Mouse (Mus musculus): ENCODE data around the gene Wdr82. TPM values are rescaled to one million over a fixed set of nuclear protein-coding genes. Genes with fewer than 3 reads are reported as not detected.
"Not testable (repeated sequence)": the region's sequence is repeated elsewhere in the genome, so short reads cannot be mapped to it uniquely, and the experiment has no call there.

Wdr82 gene
- polyA plus RNA-seq, 1 experiment from 2014 or later, result 16.0 TPM

DNA sequence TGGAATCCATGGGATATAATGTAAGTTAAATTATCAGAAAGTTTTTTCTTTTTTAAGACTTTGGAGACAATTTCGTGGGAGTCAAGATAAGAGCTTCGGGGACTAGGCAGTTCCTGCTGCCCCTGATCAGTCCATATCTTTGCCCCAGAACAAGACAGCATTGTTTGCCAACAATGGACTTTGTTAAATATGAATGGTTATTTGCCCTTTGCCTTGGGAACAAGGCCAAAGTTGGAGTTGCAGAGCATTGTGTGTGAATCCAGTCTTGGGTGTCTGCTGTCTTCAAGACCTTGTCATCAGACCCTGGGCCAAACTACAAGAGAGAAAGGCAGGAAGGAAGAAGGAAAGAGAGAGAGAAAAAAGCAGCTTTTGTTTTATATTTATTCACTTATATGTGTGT lies 4.0 kb upstream of the Wdr82 start:
- no peak overlapping the region for H3K4me2 ChIP-seq
- H3K27me3 ChIP-seq (replicated peaks), result peaks cover 9% of the 10 kb centered on the region
- H3K9me3 ChIP-seq, result no peaks in the 10 kb centered on the region
- no peak overlapping the region for H3K27ac ChIP-seq (replicated peaks)
- no peak for ATAC-seq (ENCODE audit: extremely low read depth, insufficient number of reproducible peaks, low FRiP score, low TSS enrichment)
- no peak overlapping the region for H3K9ac ChIP-seq
- H3K4me1 ChIP-seq, result peaks cover 8% of the 10 kb centered on the region
- no peak overlapping the region for H3K4me3 ChIP-seq
- H3K36me3 ChIP-seq, result no peaks in the 10 kb centered on the region
- WGBS, result 56% methylated on average over 2 of the region's 2 CpGs

- Histone ChIP-seq H3K4me3 (no peak overlapping the region), H3K9me3 (no peaks in the 10 kb centered on the region), H3K27me3 (replicated peaks) (peaks cover 4% of the 10 kb centered on the region), H3K36me3 (no peaks in the 10 kb centered on the region), H3K27ac (replicated peaks) (no peak overlapping the region), H3K9ac (no peak overlapping the region), H3K4me1 (peaks cover 8% of the 10 kb centered on the region), H3K4me2 (no peak overlapping the region)
- 70% methylated on average over 3 of the region's 3 CpGs for WGBS
- ATAC-seq (ENCODE audit: extremely low read depth, insufficient number of reproducible peaks, low FRiP score, low TSS enrichment), result no peak
These were observed 3.5 kb upstream of the Wdr82 start for GRCm38 (mm10) chr9:106167241-106167640.

DNA sequence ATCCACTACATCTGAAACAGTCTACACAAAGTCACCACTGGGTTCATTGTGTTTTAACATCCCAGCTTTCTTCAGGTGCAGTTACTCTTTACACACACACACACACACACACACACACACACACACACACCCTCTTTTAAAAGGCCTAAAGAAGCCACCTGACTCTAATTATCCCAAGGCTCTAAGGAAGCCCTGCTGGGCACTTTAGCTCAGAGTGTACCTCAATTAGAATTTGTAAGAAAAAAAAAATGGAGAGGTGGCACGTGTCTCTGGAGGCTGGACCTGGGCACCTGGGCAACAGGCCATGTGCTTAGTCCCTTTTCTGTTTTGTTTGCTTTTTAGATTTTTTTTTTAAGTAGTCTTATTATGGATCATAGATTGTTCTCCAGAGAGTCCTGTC lies 3.0 kb upstream of the Wdr82 start:
- no peaks in the 10 kb centered on the region for H3K9me3 ChIP-seq

DNA sequence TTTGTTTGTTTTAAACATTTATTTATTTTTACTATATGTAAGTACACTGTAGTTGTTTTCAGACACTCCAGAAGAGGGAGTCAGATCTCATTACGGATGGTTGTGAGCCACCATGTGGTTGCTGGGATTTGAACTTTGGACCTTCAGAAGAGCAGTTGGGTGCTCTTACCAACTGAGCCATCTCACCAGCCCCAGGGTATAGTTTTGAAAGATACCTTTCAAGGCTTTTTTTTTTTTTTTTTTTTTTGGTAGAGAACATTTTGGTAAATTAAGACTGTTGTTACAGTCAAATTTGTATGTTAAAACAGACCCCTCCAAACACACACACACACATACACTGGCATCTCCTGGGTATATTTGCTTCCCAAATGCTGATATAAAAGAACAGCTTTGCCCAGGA lies 1.7 kb upstream of the Wdr82 start:
- not testable (repeated sequence) for H3K27ac ChIP-seq (replicated peaks); H3K9ac ChIP-seq; H3K27me3 ChIP-seq (replicated peaks); ATAC-seq (ENCODE audit: extremely low read depth, insufficient number of reproducible peaks, low FRiP score, low TSS enrichment); H3K36me3 ChIP-seq; H3K4me3 ChIP-seq; H3K4me2 ChIP-seq; H3K9me3 ChIP-seq
- WGBS, result 56% methylated on average over 1 of the region's 1 CpGs
- peaks cover 23% of the 10 kb centered on the region for H3K4me1 ChIP-seq

More for the DNA sequence above, 3.0 kb upstream of the Wdr82 start:
- H3K27me3 ChIP-seq (replicated peaks), result no peaks in the 10 kb centered on the region; the same call in 1 of the 2 replicates
- no peak overlapping the region for H3K4me3 ChIP-seq
- 69% methylated on average over 1 of the region's 1 CpGs for WGBS
- no peak overlapping the region for H3K27ac ChIP-seq (replicated peaks)
- peaks cover 11% of the 10 kb centered on the region for H3K4me1 ChIP-seq
- H3K4me2 ChIP-seq, result no peak overlapping the region
- no peaks in the 10 kb centered on the region for H3K36me3 ChIP-seq
- no peak overlapping the region for H3K9ac ChIP-seq
- ATAC-seq (ENCODE audit: extremely low read depth, insufficient number of reproducible peaks, low FRiP score, low TSS enrichment), result no peak

GRCm38 (mm10) chr9:106169917-106170316 lies 811 bp upstream of the Wdr82 start:
- Histone ChIP-seq H3K4me1 (peaks cover 31% of the 10 kb centered on the region), H3K4me3 (peak overlapping the region; percentile 74; the same call in 1 of the 2 replicates), H3K9ac (peak overlapping the region; percentile 94), H3K27me3 (replicated peaks) (no peaks in the 10 kb centered on the region), H3K4me2 (peak overlapping the region; percentile 82), H3K9me3 (no peaks in the 10 kb centered on the region), H3K36me3 (no peaks in the 10 kb centered on the region), H3K27ac (replicated peaks) (no peak overlapping the region)
- ATAC-seq (ENCODE audit: extremely low read depth, insufficient number of reproducible peaks, low FRiP score, low TSS enrichment), result no peak
- 25% methylated on average over 6 of the region's 6 CpGs for WGBS

- peak overlapping the region; percentile 94 for H3K9ac ChIP-seq
- peak overlapping the region; percentile 74 for H3K4me3 ChIP-seq
- peak; percentile 35; the same call in 1 of the 2 replicates for ATAC-seq (ENCODE audit: extremely low read depth, insufficient number of reproducible peaks, low FRiP score, low TSS enrichment)
- H3K4me1 ChIP-seq, result peaks cover 48% of the 10 kb centered on the region
- H3K27ac ChIP-seq (replicated peaks), result peak overlapping the region; percentile 98
- H3K9me3 ChIP-seq, result no peaks in the 10 kb centered on the region
- H3K27me3 ChIP-seq (replicated peaks), result no peaks in the 10 kb centered on the region
- under 1% methylated on average over 30 of the region's 30 CpGs for WGBS
- H3K4me2 ChIP-seq, result peak overlapping the region; percentile 82
- peaks cover 6% of the 10 kb centered on the region for H3K36me3 ChIP-seq
These were observed 824 bp downstream of the Wdr82 start for GRCm38 (mm10) chr9:106171346-106172158.

GRCm38 (mm10) chr9:106172527-106172926 lies 1.8 kb downstream of the Wdr82 start:
- WGBS, result 7% methylated on average over 3 of the region's 3 CpGs
- H3K4me1 ChIP-seq, result peaks cover 48% of the 10 kb centered on the region
- no peaks in the 10 kb centered on the region for H3K9me3 ChIP-seq
- H3K36me3 ChIP-seq, result peaks cover 16% of the 10 kb centered on the region
- H3K4me2 ChIP-seq, result peak overlapping the region; percentile 82
- no peak for ATAC-seq (ENCODE audit: extremely low read depth, insufficient number of reproducible peaks, low FRiP score, low TSS enrichment)
- H3K4me3 ChIP-seq, result peak overlapping the region; percentile 74
- H3K27ac ChIP-seq (replicated peaks), result no peak overlapping the region
- peak overlapping the region; percentile 94 for H3K9ac ChIP-seq
- no peaks in the 10 kb centered on the region for H3K27me3 ChIP-seq (replicated peaks)

- H3K36me3 ChIP-seq, result peaks cover 25% of the 10 kb centered on the region
- 62% methylated on average over 2 of the region's 2 CpGs for WGBS
- peak overlapping the region; percentile 74 for H3K4me3 ChIP-seq
- no peaks in the 10 kb centered on the region for H3K9me3 ChIP-seq
- no peak overlapping the region for H3K27ac ChIP-seq (replicated peaks)
- peak overlapping the region; percentile 82 for H3K4me2 ChIP-seq
- no peak for ATAC-seq (ENCODE audit: extremely low read depth, insufficient number of reproducible peaks, low FRiP score, low TSS enrichment)
- H3K27me3 ChIP-seq (replicated peaks), result no peaks in the 10 kb centered on the region
- peaks cover 48% of the 10 kb centered on the region for H3K4me1 ChIP-seq
- peak overlapping the region; percentile 94; the same call in 1 of the 2 replicates for H3K9ac ChIP-seq
These were observed 2.6 kb downstream of the Wdr82 start for GRCm38 (mm10) chr9:106173363-106173762.

- peaks cover 48% of the 10 kb centered on the region for H3K36me3 ChIP-seq
- WGBS, result 52% methylated on average over 3 of the region's 3 CpGs
These were observed 4.9 kb downstream of the Wdr82 start for GRCm38 (mm10) chr9:106175552-106176200.

GRCm38 (mm10) chr9:106176769-106177168 lies 6.0 kb downstream of the Wdr82 start:
- Histone ChIP-seq H3K36me3 (peaks cover 59% of the 10 kb centered on the region), H3K4me2 (no peak overlapping the region), H3K27me3 (replicated peaks) (no peaks in the 10 kb centered on the region), H3K9ac (no peak overlapping the region), H3K9me3 (no peaks in the 10 kb centered on the region), H3K4me1 (peaks cover 54% of the 10 kb centered on the region), H3K27ac (replicated peaks) (no peak overlapping the region), H3K4me3 (no peak overlapping the region)
- no peak for ATAC-seq (ENCODE audit: extremely low read depth, insufficient number of reproducible peaks, low FRiP score, low TSS enrichment)
- WGBS, result 84% methylated on average over 5 of the region's 5 CpGs

More at GRCm38 (mm10) chr9:106175552-106176200, 4.9 kb downstream of the Wdr82 start:
- no peak for ATAC-seq (ENCODE audit: extremely low read depth, insufficient number of reproducible peaks, low FRiP score, low TSS enrichment)
- Histone ChIP-seq H3K4me3 (no peak overlapping the region), H3K9me3 (no peaks in the 10 kb centered on the region), H3K27me3 (replicated peaks) (no peaks in the 10 kb centered on the region), H3K4me1 (peaks cover 54% of the 10 kb centered on the region), H3K27ac (replicated peaks) (no peak overlapping the region), H3K4me2 (no peak overlapping the region), H3K9ac (peak overlapping the region; percentile 34; the same call in 1 of the 2 replicates)

- ATAC-seq (ENCODE audit: extremely low read depth, insufficient number of reproducible peaks, low FRiP score, low TSS enrichment), result no peak
- Histone ChIP-seq H3K9ac (no peak overlapping the region), H3K4me2 (no peak overlapping the region), H3K27me3 (replicated peaks) (no peaks in the 10 kb centered on the region), H3K9me3 (no peaks in the 10 kb centered on the region), H3K36me3 (peaks cover 69% of the 10 kb centered on the region), H3K27ac (replicated peaks) (no peak overlapping the region), H3K4me3 (no peak overlapping the region), H3K4me1 (peaks cover 51% of the 10 kb centered on the region)
- WGBS, result 85% methylated on average over 6 of the region's 6 CpGs
These were observed 7.1 kb downstream of the Wdr82 start for GRCm38 (mm10) chr9:106177799-106178198.
